Mouse (Mus musculus): ENCODE results near the gene Sppl2c. TPM values are rescaled to one million over a fixed set of nuclear protein-coding genes. Genes with fewer than 3 reads are reported as not detected.
"Not testable (repeated sequence)": the region's sequence is repeated elsewhere in the genome, so short reads cannot be mapped to it uniquely, and the experiment has no call there.

The Sppl2c gene
- polyA plus RNA-seq, 1 experiment from 2014 or later, result not detected

GRCm38 (mm10) chr11:104206573-104206972, 20.4 kb downstream of the Sppl2c start:
- DNase-seq (ENCODE audit: low spot score) (no peak), ATAC-seq (ENCODE audit: low FRiP score) (no peak)
- Histone ChIP-seq H3K4me2 (replicated peaks; ENCODE audit: low read depth, low read length) (no peak overlapping the region), H3K4me1 (replicated peaks; ENCODE audit: control insufficient read depth, insufficient read depth, low read length) (no peaks in the 10 kb centered on the region), H3K27ac (ENCODE audit: low read depth, low read length) (no peak overlapping the region), H3K9ac (ENCODE audit: low read depth, low read length) (no peak overlapping the region), H3K4me3 (ENCODE audit: low read depth, low read length) (no peak overlapping the region), H3K9me3 (ENCODE audit: control insufficient read depth, low read length) (no peaks in the 10 kb centered on the region), H3K36me3 (ENCODE audit: control insufficient read depth, insufficient read depth, low read length) (no peaks in the 10 kb centered on the region), H3K27me3 (ENCODE audit: control insufficient read depth, insufficient read depth, low read length) (no peaks in the 10 kb centered on the region)
- WGBS, result 88% methylated on average over 4 of the region's 4 CpGs

GRCm38 (mm10) chr11:104209041-104209440, 22.9 kb downstream of the Sppl2c start:
- Histone ChIP-seq H3K4me3 (ENCODE audit: low read depth, low read length) (no peak overlapping the region), H3K4me1 (replicated peaks; ENCODE audit: control insufficient read depth, insufficient read depth, low read length) (no peaks in the 10 kb centered on the region), H3K9me3 (ENCODE audit: control insufficient read depth, low read length) (no peaks in the 10 kb centered on the region), H3K9ac (ENCODE audit: low read depth, low read length) (no peak overlapping the region), H3K27me3 (ENCODE audit: control insufficient read depth, insufficient read depth, low read length) (no peaks in the 10 kb centered on the region), H3K4me2 (replicated peaks; ENCODE audit: low read depth, low read length) (no peak overlapping the region), H3K27ac (ENCODE audit: low read depth, low read length) (no peak overlapping the region), H3K36me3 (ENCODE audit: control insufficient read depth, insufficient read depth, low read length) (no peaks in the 10 kb centered on the region)
- ATAC-seq (ENCODE audit: low FRiP score) (no peak), DNase-seq (ENCODE audit: low spot score) (no peak)
- WGBS, result 74% methylated on average over 3 of the region's 3 CpGs

- no peak for DNase-seq (ENCODE audit: low spot score)
- no peak overlapping the region for H3K4me3 ChIP-seq (ENCODE audit: low read depth, low read length)
- ATAC-seq (ENCODE audit: low FRiP score), result no peak
- H3K36me3 ChIP-seq (ENCODE audit: control insufficient read depth, insufficient read depth, low read length), result no peaks in the 10 kb centered on the region
- no peaks in the 10 kb centered on the region for H3K27me3 ChIP-seq (ENCODE audit: control insufficient read depth, insufficient read depth, low read length)
- WGBS, result 83% methylated on average over 6 of the region's 6 CpGs
- no peaks in the 10 kb centered on the region for H3K4me1 ChIP-seq (replicated peaks; ENCODE audit: control insufficient read depth, insufficient read depth, low read length)
- no peaks in the 10 kb centered on the region for H3K9me3 ChIP-seq (ENCODE audit: control insufficient read depth, low read length)
- H3K27ac ChIP-seq (ENCODE audit: low read depth, low read length), result no peak overlapping the region
- H3K9ac ChIP-seq (ENCODE audit: low read depth, low read length), result no peak overlapping the region
- no peak overlapping the region for H3K4me2 ChIP-seq (replicated peaks; ENCODE audit: low read depth, low read length)
Measured at GRCm38 (mm10) chr11:104211251-104211650, 25.1 kb downstream of the Sppl2c start.

- H3K9ac ChIP-seq (ENCODE audit: low read depth, low read length); H3K27me3 ChIP-seq (ENCODE audit: control insufficient read depth, insufficient read depth, low read length); H3K27ac ChIP-seq (ENCODE audit: low read depth, low read length); H3K4me2 ChIP-seq (replicated peaks; ENCODE audit: low read depth, low read length); H3K36me3 ChIP-seq (ENCODE audit: control insufficient read depth, insufficient read depth, low read length); H3K4me1 ChIP-seq (replicated peaks; ENCODE audit: control insufficient read depth, insufficient read depth, low read length); DNase-seq (ENCODE audit: low spot score); H3K9me3 ChIP-seq (ENCODE audit: control insufficient read depth, low read length); ATAC-seq (ENCODE audit: low FRiP score); H3K4me3 ChIP-seq (ENCODE audit: low read depth, low read length): not testable (repeated sequence)
- 95% methylated on average over 5 of the region's 5 CpGs for WGBS
Measured at GRCm38 (mm10) chr11:104214128-104214527, 28.0 kb downstream of the Sppl2c start.

- DNase-seq (ENCODE audit: low spot score) (no peak), ATAC-seq (ENCODE audit: low FRiP score) (no peak)
- Histone ChIP-seq H3K27ac (ENCODE audit: low read depth, low read length) (no peak overlapping the region), H3K4me1 (replicated peaks; ENCODE audit: control insufficient read depth, insufficient read depth, low read length) (no peaks in the 10 kb centered on the region), H3K9ac (ENCODE audit: low read depth, low read length) (no peak overlapping the region), H3K36me3 (ENCODE audit: control insufficient read depth, insufficient read depth, low read length) (no peaks in the 10 kb centered on the region), H3K27me3 (ENCODE audit: control insufficient read depth, insufficient read depth, low read length) (no peaks in the 10 kb centered on the region), H3K4me3 (ENCODE audit: low read depth, low read length) (no peak overlapping the region), H3K9me3 (ENCODE audit: control insufficient read depth, low read length) (no peaks in the 10 kb centered on the region), H3K4me2 (replicated peaks; ENCODE audit: low read depth, low read length) (no peak overlapping the region)
- WGBS, result 87% methylated on average over 3 of the region's 3 CpGs
Measured at GRCm38 (mm10) chr11:104218075-104218474, 31.9 kb downstream of the Sppl2c start.

GRCm38 (mm10) chr11:104220291-104220690, 34.2 kb downstream of the Sppl2c start:
- Histone ChIP-seq H3K27me3 (ENCODE audit: control insufficient read depth, insufficient read depth, low read length) (no peaks in the 10 kb centered on the region), H3K4me1 (replicated peaks; ENCODE audit: control insufficient read depth, insufficient read depth, low read length) (no peaks in the 10 kb centered on the region), H3K9ac (ENCODE audit: low read depth, low read length) (no peak overlapping the region), H3K4me3 (ENCODE audit: low read depth, low read length) (no peak overlapping the region), H3K27ac (ENCODE audit: low read depth, low read length) (no peak overlapping the region), H3K36me3 (ENCODE audit: control insufficient read depth, insufficient read depth, low read length) (no peaks in the 10 kb centered on the region), H3K4me2 (replicated peaks; ENCODE audit: low read depth, low read length) (no peak overlapping the region), H3K9me3 (ENCODE audit: control insufficient read depth, low read length) (no peaks in the 10 kb centered on the region)
- DNase-seq (ENCODE audit: low spot score) (no peak), ATAC-seq (ENCODE audit: low FRiP score) (no peak)
- WGBS, result 88% methylated on average over 4 of the region's 4 CpGs

GRCm38 (mm10) chr11:104221751-104222150, 35.6 kb downstream of the Sppl2c start:
- Histone ChIP-seq H3K27me3 (ENCODE audit: control insufficient read depth, insufficient read depth, low read length) (no peaks in the 10 kb centered on the region), H3K9me3 (ENCODE audit: control insufficient read depth, low read length) (no peaks in the 10 kb centered on the region), H3K9ac (ENCODE audit: low read depth, low read length) (no peak overlapping the region), H3K4me3 (ENCODE audit: low read depth, low read length) (no peak overlapping the region), H3K27ac (ENCODE audit: low read depth, low read length) (no peak overlapping the region), H3K36me3 (ENCODE audit: control insufficient read depth, insufficient read depth, low read length) (no peaks in the 10 kb centered on the region), H3K4me1 (replicated peaks; ENCODE audit: control insufficient read depth, insufficient read depth, low read length) (no peaks in the 10 kb centered on the region), H3K4me2 (replicated peaks; ENCODE audit: low read depth, low read length) (no peak overlapping the region)
- no peak for ATAC-seq (ENCODE audit: low FRiP score)
- DNase-seq (ENCODE audit: low spot score), result no peak
- 81% methylated on average over 5 of the region's 5 CpGs for WGBS

- Histone ChIP-seq H3K4me2 (replicated peaks; ENCODE audit: low read depth, low read length) (no peak overlapping the region), H3K4me3 (ENCODE audit: low read depth, low read length) (no peak overlapping the region), H3K27me3 (ENCODE audit: control insufficient read depth, insufficient read depth, low read length) (no peaks in the 10 kb centered on the region), H3K9me3 (ENCODE audit: control insufficient read depth, low read length) (no peaks in the 10 kb centered on the region), H3K9ac (ENCODE audit: low read depth, low read length) (no peak overlapping the region), H3K27ac (ENCODE audit: low read depth, low read length) (no peak overlapping the region), H3K4me1 (replicated peaks; ENCODE audit: control insufficient read depth, insufficient read depth, low read length) (no peaks in the 10 kb centered on the region), H3K36me3 (ENCODE audit: control insufficient read depth, insufficient read depth, low read length) (no peaks in the 10 kb centered on the region)
- ATAC-seq (ENCODE audit: low FRiP score), result no peak
- 92% methylated on average over 9 of the region's 9 CpGs for WGBS
- DNase-seq (ENCODE audit: low spot score), result no peak
Measured at GRCm38 (mm10) chr11:104223301-104223700, 37.2 kb downstream of the Sppl2c start.

- no peak for DNase-seq (ENCODE audit: low spot score)
- H3K27me3 ChIP-seq (ENCODE audit: control insufficient read depth, insufficient read depth, low read length), result peaks cover 26% of the 10 kb centered on the region
- no peaks in the 10 kb centered on the region for H3K36me3 ChIP-seq (ENCODE audit: control insufficient read depth, insufficient read depth, low read length)
- 78% methylated on average over 4 of the region's 4 CpGs for WGBS
- H3K4me3 ChIP-seq (ENCODE audit: low read depth, low read length), result no peak overlapping the region
- no peak overlapping the region for H3K27ac ChIP-seq (ENCODE audit: low read depth, low read length)
- H3K9ac ChIP-seq (ENCODE audit: low read depth, low read length), result no peak overlapping the region
- H3K9me3 ChIP-seq (ENCODE audit: control insufficient read depth, low read length), result no peaks in the 10 kb centered on the region
- ATAC-seq (ENCODE audit: low FRiP score), result no peak
- no peak overlapping the region for H3K4me2 ChIP-seq (replicated peaks; ENCODE audit: low read depth, low read length)
- H3K4me1 ChIP-seq (replicated peaks; ENCODE audit: control insufficient read depth, insufficient read depth, low read length), result peaks cover 2% of the 10 kb centered on the region; the same call in 1 of the 2 replicates
Measured at GRCm38 (mm10) chr11:104229391-104229790, 43.3 kb downstream of the Sppl2c start.
